Mouse (Mus musculus) CH12.LX (cell line): ENCODE results near the gene Acyp2. TPM values are rescaled to one million over a fixed set of nuclear protein-coding genes. Genes with fewer than 3 reads are reported as not detected.

Experiments
- DNase-seq: peaks from one replicate; pipeline ENCODE4 v3.0.0-alpha.2; 2013; ENCODE audit errors: extremely low read depth
- H3K27ac ChIP-seq: 2 replicates; pipeline ENCODE4 v1.5.1; 2012; ENCODE audit warnings: low read depth, mild to moderate bottlenecking, control low read depth, moderate library complexity; ENCODE audit not compliant: insufficient read depth
- H3K27me3 ChIP-seq: replicated peaks from 2 replicates; pipeline ENCODE3; 2012; ENCODE audit warnings: inconsistent platforms
- H3K36me3 ChIP-seq, 2 experiments: replicated peaks in 1 of 2; 2 replicates each; pipeline versions ENCODE3 to v1.6.1; 2012; ENCODE audit warnings: inconsistent platforms in 1 of 2, low read length in 1 of 2, mild to moderate bottlenecking in 1 of 2, mixed read lengths in 1 of 2, moderate library complexity in 1 of 2; ENCODE audit not compliant: control insufficient read depth in 1 of 2, insufficient read depth in 1 of 2
- H3K4me1 ChIP-seq, 2 experiments: 2 replicates each; pipeline ENCODE4 v1.6.1; 2012; ENCODE audit warnings: inconsistent platforms in 1 of 2, moderate library complexity in 1 of 2; ENCODE audit not compliant: insufficient read depth in 2 of 2, control insufficient read depth in 1 of 2
- H3K4me2 ChIP-seq: 2 replicates; pipeline ENCODE4 v1.6.1; 2012; ENCODE audit warnings: low read depth, mild to moderate bottlenecking, control low read depth; ENCODE audit not compliant: poor library complexity, insufficient read depth, severe bottlenecking
- H3K4me3 ChIP-seq, 3 experiments: fragments of 150-350 bp in 1 of 3; sonication (generic) in 1 of 3; replicated peaks in 1 of 3; 2 replicates each; pipeline versions ENCODE3 to v1.5.1; 2011 to 2012; ENCODE audit warnings: low read depth in 2 of 3, low read length in 2 of 3, mild to moderate bottlenecking in 2 of 3, moderate library complexity in 2 of 3, control low read depth in 1 of 3, improper control_type of control experiment in 1 of 3, inconsistent platforms in 1 of 3, mixed read lengths in 1 of 3; ENCODE audit not compliant: poor library complexity in 1 of 3
- H3K79me2 ChIP-seq: replicated peaks from 2 replicates; pipeline ENCODE4 v1.6.1; 2012; ENCODE audit warnings: mild to moderate bottlenecking, moderate library complexity; ENCODE audit not compliant: control insufficient read depth, poor library complexity, insufficient read depth, severe bottlenecking; ENCODE audit errors: extremely low read depth
- H3K9ac ChIP-seq: 2 replicates; pipeline ENCODE4 v1.6.1; 2012; ENCODE audit warnings: low read depth, mild to moderate bottlenecking, control low read depth, moderate library complexity; ENCODE audit not compliant: insufficient read depth
- H3K9me3 ChIP-seq: replicated peaks from 2 replicates; pipeline ENCODE3; 2012; ENCODE audit warnings: low read length, inconsistent platforms, mixed read lengths
- BHLHE40 ChIP-seq: IDR thresholded peaks from 2 replicates; pipeline ENCODE4 v1.6.1; 2011; ENCODE audit warnings: mild to moderate bottlenecking, low read depth, low read length, improper control_type of control experiment
- CHD1 ChIP-seq: IDR thresholded peaks from 2 replicates; pipeline ENCODE4 v1.6.1; 2012; ENCODE audit warnings: low read depth, low read length, improper control_type of control experiment, inconsistent platforms
- CHD2 ChIP-seq: IDR thresholded peaks from 2 replicates; pipeline ENCODE4 v1.6.1; 2011; ENCODE audit warnings: low read length, improper control_type of control experiment
- CTCF ChIP-seq, 2 experiments: IDR thresholded peaks in 1 of 2; conservative IDR thresholded peaks in 1 of 2; 2 replicates each; pipeline ENCODE4 v1.5.1; 2011 to 2012; ENCODE audit warnings: low read depth in 2 of 2, low read length in 2 of 2, improper control_type of control experiment in 1 of 2, inconsistent platforms in 1 of 2, mild to moderate bottlenecking in 1 of 2, moderate library complexity in 1 of 2
- E2F4 ChIP-seq: IDR thresholded peaks from 2 replicates; pipeline ENCODE4 v1.6.1; 2011; ENCODE audit warnings: low read depth, low read length, improper control_type of control experiment; ENCODE audit not compliant: insufficient replicate concordance
- ELF1 ChIP-seq: IDR thresholded peaks from 2 replicates; pipeline ENCODE4 v1.6.1; 2014; ENCODE audit warnings: low read depth, mild to moderate bottlenecking, inconsistent platforms, low read length, improper control_type of control experiment
- EP300 ChIP-seq: IDR thresholded peaks from 2 replicates; pipeline ENCODE4 v1.6.1; 2011; ENCODE audit warnings: low read length, improper control_type of control experiment
- GABPA ChIP-seq: IDR thresholded peaks from 2 replicates; pipeline ENCODE4 v1.6.1; 2012; ENCODE audit warnings: low read depth, low read length, improper control_type of control experiment, inconsistent platforms; ENCODE audit not compliant: insufficient replicate concordance
- JUN ChIP-seq: IDR thresholded peaks from 2 replicates; pipeline ENCODE4 v1.6.1; 2011; ENCODE audit warnings: low read depth, mild to moderate bottlenecking, low read length, improper control_type of control experiment, moderate library complexity; ENCODE audit not compliant: insufficient read depth
- KAT2A ChIP-seq: IDR thresholded peaks from 2 replicates; pipeline ENCODE4 v1.6.1; 2012; ENCODE audit warnings: low read length, improper control_type of control experiment, inconsistent platforms; ENCODE audit not compliant: insufficient replicate concordance
- NRF1 ChIP-seq: IDR thresholded peaks from 2 replicates; pipeline ENCODE4 v1.6.1; 2014; ENCODE audit warnings: low read depth, mild to moderate bottlenecking, inconsistent platforms, low read length, improper control_type of control experiment, moderate library complexity
- PAX5 ChIP-seq: IDR thresholded peaks from 2 replicates; pipeline ENCODE4 v1.6.1; 2012; ENCODE audit warnings: low read length, inconsistent platforms, mixed read lengths
- RAD21 ChIP-seq: IDR thresholded peaks from 2 replicates; pipeline ENCODE4 v1.6.1; 2011; ENCODE audit warnings: low read depth, mild to moderate bottlenecking, low read length, improper control_type of control experiment, moderate library complexity
- RCOR1 ChIP-seq: conservative IDR thresholded peaks from 2 replicates; pipeline ENCODE4 v1.6.1; 2012; ENCODE audit warnings: low read depth, mild to moderate bottlenecking, inconsistent platforms, low read length, improper control_type of control experiment
- SIN3A ChIP-seq: IDR thresholded peaks from 2 replicates; pipeline ENCODE4 v1.6.1; 2012; ENCODE audit warnings: low read length, improper control_type of control experiment, inconsistent platforms
- SMC3 ChIP-seq: IDR thresholded peaks from 2 replicates; pipeline ENCODE4 v1.6.1; 2011; ENCODE audit warnings: low read depth, low read length, improper control_type of control experiment
- TBP ChIP-seq: conservative IDR thresholded peaks from 2 replicates; pipeline ENCODE4 v1.6.1; 2011; ENCODE audit warnings: low read depth, low read length, improper control_type of control experiment
- UBTF ChIP-seq: IDR thresholded peaks from 2 replicates; pipeline ENCODE4 v1.6.1; 2012; ENCODE audit warnings: low read depth, mild to moderate bottlenecking, inconsistent platforms, low read length, improper control_type of control experiment, moderate library complexity
- USF1 ChIP-seq: IDR thresholded peaks from 2 replicates; pipeline ENCODE4 v1.6.1; 2014; ENCODE audit warnings: low read depth, mild to moderate bottlenecking, inconsistent platforms, low read length, improper control_type of control experiment
- ZKSCAN1 ChIP-seq: IDR thresholded peaks from 2 replicates; pipeline ENCODE4 v1.6.1; 2012; ENCODE audit warnings: low read depth, inconsistent platforms, low read length, improper control_type of control experiment, borderline replicate concordance
- ZMIZ1 ChIP-seq: IDR thresholded peaks from 2 replicates; pipeline ENCODE4 v1.6.1; 2012; ENCODE audit warnings: low read depth, mild to moderate bottlenecking, inconsistent platforms, low read length, improper control_type of control experiment
- dilution Hi-C: fragments of 300-500 bp; cut with MboI; formaldehyde crosslinking; loops from 2 replicates; pipeline ENCODE4 v1.14.3; 2020; ENCODE audit warnings: low sequenced_read_pairs; ENCODE audit not compliant: extremely low pct_unique_long_range_greater_than_20kb, extremely low pct_ligation_motif_present
- in situ Hi-C: fragments of 300-500 bp; cut with MboI; formaldehyde crosslinking; loops from 3 replicates; pipeline ENCODE4 v1.14.3; 2019; ENCODE audit warnings: low sequenced_read_pairs, low pct_ligation_motif_present, low pct_unique_long_range_greater_than_20kb, mixed read lengths
- polyA plus RNA-seq: library from polyadenylated mRNA; unstranded; fragments of >175 nt; gene quantifications from 2 replicates; pipeline ENCODE4 v1.2.1, GENCODE M21; 2012; ENCODE audit warnings: low read depth; ENCODE audit not compliant: insufficient read length
- total RNA-seq, 2 experiments: library from RNA; depleted of rRNA; stranded (reverse); fragments of 300-350 nt in 1 of 2; fragments of >200 nt in 1 of 2; gene quantifications; 2 replicates each; pipeline ENCODE4 v1.2.3; 2012 to 2014

Gene Acyp2
- total and polyA plus RNA-seq, 3 experiments, result 0.17 to 3.1 (median 1.7) TPM

DNA sequence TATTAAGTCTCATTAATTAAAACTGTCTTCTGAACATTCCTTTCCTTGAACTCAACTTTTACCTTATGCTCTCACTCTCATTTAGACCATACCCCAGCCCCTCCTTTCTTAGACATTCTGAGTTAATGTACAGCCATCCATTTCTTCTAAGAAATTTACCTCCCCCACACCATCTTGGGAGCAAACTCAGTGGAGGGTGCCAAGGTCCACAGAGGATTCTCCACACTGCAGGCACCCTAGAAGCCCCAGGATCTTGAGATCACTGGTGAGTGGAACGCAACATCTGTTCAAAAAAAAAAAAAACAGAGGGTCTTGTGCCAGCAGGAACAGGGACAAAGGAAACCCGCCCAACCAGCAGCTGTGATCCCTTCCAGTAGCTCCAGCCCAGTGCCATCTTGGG lies 13.2 kb upstream of the Acyp2 start:
- TF ChIP-seq USF1 (no peak), CHD1 (no peak), RAD21 (no peak), KAT2A (no peak), CHD2 (no peak), SIN3A (no peak), JUN (no peak), EP300 (no peak), CTCF (conservative IDR thresholded peaks at IDR 0.05 in 1 of 2, IDR thresholded peaks at IDR 0.05 in 1 of 2; ENCODE audit: low read depth in 2 of 2, low read length in 2 of 2) (no peak), RCOR1 (no peak), GABPA (no peak), NRF1 (no peak), TBP (no peak), UBTF (no peak), PAX5 (no peak), ELF1 (no peak)
- Histone ChIP-seq H3K27ac (no peak overlapping the region), H3K4me2 (no peak overlapping the region), H3K4me3 (no peak overlapping the region), H3K4me1 (no peaks in the 10 kb centered on the region), H3K36me3 (no peaks in the 10 kb centered on the region), H3K9ac (no peak overlapping the region), H3K79me2 (no peaks in the 10 kb centered on the region), H3K27me3 (no peaks in the 10 kb centered on the region), H3K9me3 (no peaks in the 10 kb centered on the region)
- no peak for DNase-seq
- dilution Hi-C loops, result no loop called here
- in situ Hi-C loops, result loop anchor here (25.0 kb wide), 1 partner anchor 550 kb away; no protein-coding TSS in a partner anchor

DNA sequence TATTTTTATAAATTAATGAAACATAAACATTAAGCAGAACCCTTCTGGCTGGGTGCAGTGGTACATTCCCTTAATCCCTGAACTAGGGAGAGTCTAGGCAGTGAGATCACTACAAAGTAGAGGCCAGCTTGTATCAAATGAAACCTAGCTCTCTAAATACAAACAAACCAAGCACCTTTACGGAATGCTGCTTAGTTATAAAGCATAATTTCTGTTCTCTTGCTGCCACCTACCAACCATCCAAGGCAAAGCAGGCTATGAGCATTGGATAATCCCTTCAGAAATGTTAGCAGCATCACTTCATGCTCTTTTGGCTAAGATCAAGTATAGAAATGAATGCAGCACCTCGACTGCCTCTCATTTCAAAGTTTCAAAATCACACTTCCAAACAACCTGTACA lies 7.7 kb upstream of the Acyp2 start:
- Histone ChIP-seq H3K4me2 (no peak overlapping the region), H3K27ac (no peak overlapping the region), H3K79me2 (no peaks in the 10 kb centered on the region), H3K36me3 (no peaks in the 10 kb centered on the region), H3K4me1 (peaks cover 0 to 7% of the 10 kb centered on the region in 2 experiments; a peak in 2 of 4 replicates), H3K9me3 (no peaks in the 10 kb centered on the region)
- DNase-seq, result peak; percentile 21
- in situ Hi-C loops, result loop anchor here (5.0 to 25.0 kb wide), 2 partner anchors 425 to 545 kb away; no protein-coding TSS in a partner anchor
- TF ChIP-seq ZKSCAN1 (no peak), ZMIZ1 (no peak), SMC3 (peak; percentile 59), E2F4 (no peak), BHLHE40 (no peak), RAD21 (peak; percentile 84), CTCF (conservative IDR thresholded peaks at IDR 0.05 in 1 of 2, IDR thresholded peaks at IDR 0.05 in 1 of 2; ENCODE audit: low read depth in 2 of 2, low read length in 2 of 2) (peak; percentile 28 to 72; a peak in 3 of 4 replicates)
- TF ChIP-seq, all 38 proteins: peak for 3
- H3K9ac ChIP-seq, result no peak overlapping the region
- no peaks in the 10 kb centered on the region for H3K27me3 ChIP-seq
- no peak overlapping the region for H3K4me3 ChIP-seq
- dilution Hi-C loops, result no loop called here
